Mouse (Mus musculus) midbrain, embryonic 16.5 days (tissue): Measurements from ENCODE around the gene Tbc1d1. TPM values are rescaled to one million over a fixed set of nuclear protein-coding genes. Genes with fewer than 3 reads are reported as not detected.

Experiments used
- microRNA-seq: library from miRNA; unstranded; fragments of <30 nt; microRNA quantifications from one replicate; pipeline ENCODE4, GENCODE M21; 2017
- polyA plus RNA-seq: library from polyadenylated mRNA; unstranded; fragments of >200 nt; fragmentation: Nextera tagmentation; extraction: Ambion mirVana; gene quantifications from 2 replicates; pipeline ENCODE4 v1.2.1, GENCODE M21; 2015

The Tbc1d1 gene
- polyA plus RNA-seq, 1 experiment from 2014 or later: 8.5 TPM

Small RNAs within 50 kb of the gene (microRNA-seq; reads per million reads assigned to microRNA genes)
- gene Gm22395: not detected

Other genes starting within 250 kb of the Tbc1d1 start
- 7.9 and 9.1 TPM in 2 replicates for gene Rell1, start 187.4 kb upstream of the Tbc1d1 start, polyA plus RNA-seq
- gene Pgm2, start 63.4 kb upstream of the Tbc1d1 start, polyA plus RNA-seq: 16.6 and 19.7 TPM in 2 replicates